Mouse (Mus musculus) forebrain, embryonic 14.5 days (tissue): ENCODE measurements around the gene Oit3. TPM values are rescaled to one million over a fixed set of nuclear protein-coding genes. Genes with fewer than 3 reads are reported as not detected.
"Not testable (repeated sequence)": the region's sequence is repeated elsewhere in the genome, so short reads cannot be mapped to it uniquely, and the experiment has no call there.

Source experiments
- ATAC-seq: fragments of 200-750 bp; cut with Nextera tagmentation; 2 replicates; pipeline ENCODE4 v1.8.0; 2017; ENCODE audit warnings: mild to moderate bottlenecking, moderate library complexity
- DNase-seq: peaks from one replicate; pipeline ENCODE4 v3.0.0-alpha.2; 2015; ENCODE audit warnings: low spot score
- H3K27ac ChIP-seq: fragments of 300-500 bp; sonication (generic); 2 replicates; pipeline ENCODE4 v1.5.1; 2014; ENCODE audit warnings: low read depth, mild to moderate bottlenecking, control low read depth, low read length, moderate library complexity
- H3K27me3 ChIP-seq: fragments of 300-500 bp; sonication (generic); replicated peaks from 2 replicates; pipeline ENCODE4 v1.6.1; 2014; ENCODE audit warnings: low read length, control low read depth, mixed read lengths; ENCODE audit not compliant: control insufficient read depth, insufficient read depth
- H3K36me3 ChIP-seq: fragments of 300-500 bp; sonication (generic); 2 replicates; pipeline ENCODE4 v1.6.1; 2014; ENCODE audit warnings: low read length, control low read depth; ENCODE audit not compliant: control insufficient read depth, insufficient read depth
- H3K4me1 ChIP-seq: fragments of 300-500 bp; sonication (generic); 2 replicates; pipeline ENCODE4 v1.6.1; 2014; ENCODE audit warnings: antibody characterized with exemption, low read length, control low read depth; ENCODE audit not compliant: control insufficient read depth, insufficient read depth
- H3K4me2 ChIP-seq: fragments of 300-500 bp; sonication (generic); 2 replicates; pipeline ENCODE4 v1.6.1; 2014; ENCODE audit warnings: mild to moderate bottlenecking, control low read depth, low read length
- H3K4me3 ChIP-seq: fragments of 300-500 bp; sonication (generic); 2 replicates; pipeline ENCODE4 v1.5.1; 2014; ENCODE audit warnings: low read depth, low read length, control low read depth
- H3K9ac ChIP-seq: fragments of 300-500 bp; sonication (generic); 2 replicates; pipeline ENCODE4 v1.6.1; 2014; ENCODE audit warnings: mild to moderate bottlenecking, low read length, control low read depth, moderate library complexity
- H3K9me3 ChIP-seq: fragments of 300-500 bp; sonication (generic); replicated peaks from 2 replicates; pipeline ENCODE4 v1.6.1; 2016; ENCODE audit warnings: low read length, control low read depth, mixed read lengths; ENCODE audit not compliant: control insufficient read depth
- WGBS: fragments of 180-500 bp; shearing (Covaris S2); extraction: QIAGEN DNeasy Blood & Tissue Kit; methylation state at CpG from one replicate; pipeline ENCODE4 v1.1.7; 2014; 5-methylcytosine and 5-hydroxymethylcytosine counted together
- polyA plus RNA-seq: library from polyadenylated mRNA; unstranded; fragments of >200 nt; fragmentation: Nextera tagmentation; extraction: Ambion mirVana; gene quantifications from 2 replicates; pipeline ENCODE4 v1.2.1, GENCODE M21; 2014

Gene Oit3
- polyA plus RNA-seq, 1 experiment from 2014 or later: not detected

DNA sequence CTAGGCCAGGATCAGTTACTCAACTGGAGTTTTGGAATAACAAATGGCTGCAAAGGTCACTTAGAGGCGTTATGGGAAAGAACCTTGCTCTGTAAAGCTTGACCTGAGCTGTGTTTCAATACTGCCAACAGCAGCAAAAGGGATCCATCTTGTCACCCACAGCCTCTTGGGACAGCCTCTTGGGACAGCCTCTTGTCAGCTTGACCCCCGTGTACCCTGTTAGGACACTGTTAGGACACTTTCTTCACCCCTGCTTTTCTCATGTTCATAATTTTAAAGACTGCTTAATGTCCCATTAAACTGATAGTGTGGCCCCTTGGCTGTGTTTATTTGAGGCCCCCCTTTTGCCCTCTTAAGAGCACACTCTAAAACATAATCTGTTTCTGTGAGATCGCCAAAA, 17.1 kb downstream of the Oit3 start:
- H3K36me3 ChIP-seq: no peaks in the 10 kb centered on the region
- H3K4me3 ChIP-seq: no peak overlapping the region
- WGBS: 86% methylated on average over 3 of the region's 3 CpGs
- H3K27me3 ChIP-seq: no peaks in the 10 kb centered on the region
- no peak overlapping the region for H3K27ac ChIP-seq
- DNase-seq: no peak
- no peak overlapping the region for H3K4me2 ChIP-seq
- no peak overlapping the region for H3K9ac ChIP-seq
- no peaks in the 10 kb centered on the region for H3K4me1 ChIP-seq
- H3K9me3 ChIP-seq: no peaks in the 10 kb centered on the region
- no peak for ATAC-seq

DNA sequence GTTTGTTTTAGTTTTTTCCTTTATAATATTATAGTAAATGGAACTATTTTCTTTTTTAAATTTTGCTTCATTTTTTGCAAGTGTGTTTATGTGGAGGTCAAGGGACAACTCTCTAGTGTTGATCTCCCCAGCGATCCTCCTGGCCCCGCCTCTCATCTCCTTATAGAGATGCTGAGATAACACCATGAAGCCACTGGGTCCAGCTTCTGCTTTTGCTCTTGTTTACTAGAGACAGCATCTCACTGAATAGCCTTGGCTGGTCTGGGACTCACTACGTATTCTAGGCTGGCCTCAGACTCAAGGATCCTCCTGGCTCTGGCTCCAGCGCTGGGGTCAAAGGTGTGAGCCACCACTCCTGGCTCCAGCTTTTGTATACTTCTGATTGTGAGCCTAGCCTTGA, 22.1 kb downstream of the Oit3 start:
- Histone ChIP-seq H3K9ac (no peak overlapping the region), H3K4me3 (no peak overlapping the region), H3K27me3 (no peaks in the 10 kb centered on the region), H3K9me3 (no peaks in the 10 kb centered on the region), H3K4me2 (no peak overlapping the region), H3K4me1 (no peaks in the 10 kb centered on the region), H3K27ac (no peak overlapping the region), H3K36me3 (no peaks in the 10 kb centered on the region)
- ATAC-seq (no peak), DNase-seq (no peak)
- 92% methylated on average over 4 of the region's 4 CpGs for WGBS

DNA sequence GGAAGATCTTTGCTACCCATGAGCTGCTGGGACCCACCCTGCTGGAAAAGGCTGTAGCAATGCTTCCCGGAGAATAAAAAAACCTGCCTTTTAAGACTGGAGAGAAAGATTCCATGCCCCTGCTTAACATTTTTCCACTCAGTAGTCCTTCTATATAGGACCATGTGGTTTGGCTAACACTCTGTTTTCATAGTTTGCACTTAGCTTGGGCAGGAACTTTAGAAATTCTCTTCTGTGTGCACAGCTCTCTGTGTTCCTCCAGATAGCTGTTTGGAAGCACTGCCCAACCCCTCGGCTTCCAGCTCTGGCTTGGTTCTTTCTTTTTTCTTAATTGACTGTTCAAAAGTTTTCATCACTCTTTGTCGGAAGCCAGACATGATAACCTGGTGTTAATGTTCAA, 25.0 kb downstream of the Oit3 start:
- H3K9ac ChIP-seq: no peak overlapping the region
- WGBS: 84% methylated on average over 3 of the region's 3 CpGs

DNA sequence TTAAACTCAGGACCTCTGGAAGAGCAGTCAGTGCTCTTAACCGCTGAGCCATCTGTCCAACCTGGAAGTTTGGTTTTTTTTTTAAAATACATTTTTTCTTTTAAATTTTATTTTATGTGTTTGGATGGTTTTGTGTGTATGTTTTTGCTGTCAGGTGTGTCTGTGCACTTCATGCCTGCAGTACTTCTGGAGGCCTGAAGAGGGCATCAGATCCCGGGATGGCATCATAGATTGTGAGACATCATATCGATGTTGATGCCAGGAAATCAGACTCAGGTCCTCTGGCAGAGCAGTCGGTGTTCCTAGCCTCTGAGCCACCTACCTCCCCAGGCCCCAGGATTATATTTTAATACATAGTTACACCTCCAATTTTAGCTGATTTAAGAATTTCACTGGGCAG, 27.9 kb downstream of the Oit3 start:
- Histone ChIP-seq H3K4me2 (no peak overlapping the region), H3K4me3 (no peak overlapping the region), H3K27ac (no peak overlapping the region), H3K9me3 (no peaks in the 10 kb centered on the region), H3K27me3 (no peaks in the 10 kb centered on the region), H3K9ac (no peak overlapping the region), H3K36me3 (no peaks in the 10 kb centered on the region), H3K4me1 (no peaks in the 10 kb centered on the region)
- WGBS: 95% methylated on average over 4 of the region's 4 CpGs
- no peak for ATAC-seq
- DNase-seq: no peak

More for the DNA sequence above, 25.0 kb downstream of the Oit3 start:
- DNase-seq (no peak), ATAC-seq (no peak)
- Histone ChIP-seq H3K4me3 (no peak overlapping the region), H3K36me3 (no peaks in the 10 kb centered on the region), H3K27ac (no peak overlapping the region), H3K4me1 (no peaks in the 10 kb centered on the region), H3K27me3 (no peaks in the 10 kb centered on the region), H3K9me3 (no peaks in the 10 kb centered on the region), H3K4me2 (no peak overlapping the region)

DNA sequence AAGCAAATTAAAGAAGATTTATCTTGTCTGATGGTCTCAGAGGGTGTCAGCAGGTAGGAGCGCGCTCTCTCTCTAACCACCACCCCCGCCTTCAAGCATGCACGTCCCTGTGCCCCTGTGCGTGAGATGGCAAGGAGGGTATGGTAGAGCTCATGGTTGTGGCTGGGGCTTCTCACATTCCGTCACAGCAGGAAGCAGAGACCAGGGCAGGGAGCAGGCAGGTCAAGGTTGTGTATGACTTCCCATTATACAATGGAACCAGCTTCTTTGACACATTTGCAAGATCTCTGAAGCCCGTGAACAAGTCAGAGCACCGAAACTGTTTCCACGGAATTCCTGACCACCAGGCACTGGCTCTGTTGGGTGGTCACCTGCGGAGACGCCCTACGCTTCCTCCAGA, 31.3 kb downstream of the Oit3 start:
- H3K27me3 ChIP-seq: no peaks in the 10 kb centered on the region
- H3K27ac ChIP-seq: no peak overlapping the region
- H3K9ac ChIP-seq: no peak overlapping the region
- H3K4me3 ChIP-seq: no peak overlapping the region
- no peaks in the 10 kb centered on the region for H3K36me3 ChIP-seq
- H3K4me1 ChIP-seq: no peaks in the 10 kb centered on the region
- H3K4me2 ChIP-seq: no peak overlapping the region
- ATAC-seq (no peak), DNase-seq (no peak)
- 84% methylated on average over 12 of the region's 12 CpGs for WGBS
- no peaks in the 10 kb centered on the region for H3K9me3 ChIP-seq

DNA sequence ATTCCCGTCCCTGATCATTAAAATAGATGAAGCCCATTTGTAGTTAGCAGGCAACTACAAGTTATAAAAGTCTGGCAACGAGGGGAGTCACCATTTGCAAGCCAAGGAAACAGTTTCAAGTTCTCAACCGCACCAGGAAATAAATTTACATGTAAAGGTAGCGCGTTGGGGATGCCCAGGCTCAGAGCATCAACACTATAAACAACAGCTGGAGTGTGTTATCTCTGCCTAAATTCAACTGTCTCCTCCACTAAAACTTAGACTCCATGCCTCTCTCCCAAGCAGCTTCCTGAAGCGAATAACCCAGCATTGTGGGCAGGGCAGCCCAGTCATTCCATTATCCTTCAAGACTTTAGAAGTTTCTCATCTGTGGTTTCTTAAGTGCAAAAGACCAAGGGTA, 33.1 kb downstream of the Oit3 start:
- no peaks in the 10 kb centered on the region for H3K27me3 ChIP-seq
- no peaks in the 10 kb centered on the region for H3K4me1 ChIP-seq
- no peak overlapping the region for H3K4me3 ChIP-seq
- no peaks in the 10 kb centered on the region for H3K36me3 ChIP-seq
- WGBS: 73% methylated on average over 6 of the region's 6 CpGs
- no peaks in the 10 kb centered on the region for H3K9me3 ChIP-seq
- no peak overlapping the region for H3K9ac ChIP-seq
- ATAC-seq (no peak), DNase-seq (no peak)
- no peak overlapping the region for H3K4me2 ChIP-seq
- H3K27ac ChIP-seq: no peak overlapping the region

DNA sequence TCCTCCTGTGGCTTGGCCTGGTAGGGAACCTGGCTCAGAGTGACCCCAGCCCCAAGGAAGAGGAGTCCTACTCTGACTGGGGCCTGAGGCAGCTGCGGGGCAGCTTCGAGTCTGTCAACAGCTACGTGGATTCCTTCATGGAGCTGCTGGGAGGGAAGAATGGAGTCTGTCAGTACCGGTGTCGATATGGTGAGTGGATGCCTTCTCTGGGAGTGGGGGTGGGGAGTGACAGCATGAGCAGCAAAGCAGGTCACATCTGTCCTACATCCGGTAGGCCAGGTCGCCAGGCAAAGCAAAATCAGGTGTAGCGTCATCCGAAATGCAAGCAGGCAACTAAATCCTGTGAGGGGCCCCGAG, 37.8 kb downstream of the Oit3 start:
- DNase-seq (no peak), ATAC-seq (no peak)
- Histone ChIP-seq H3K27me3 (no peaks in the 10 kb centered on the region), H3K4me2 (no peak overlapping the region), H3K4me3 (no peak overlapping the region), H3K27ac (no peak overlapping the region), H3K9ac (no peak overlapping the region), H3K36me3 (no peaks in the 10 kb centered on the region), H3K4me1 (no peaks in the 10 kb centered on the region), H3K9me3 (no peaks in the 10 kb centered on the region)
- 83% methylated on average over 10 of the region's 10 CpGs for WGBS

DNA sequence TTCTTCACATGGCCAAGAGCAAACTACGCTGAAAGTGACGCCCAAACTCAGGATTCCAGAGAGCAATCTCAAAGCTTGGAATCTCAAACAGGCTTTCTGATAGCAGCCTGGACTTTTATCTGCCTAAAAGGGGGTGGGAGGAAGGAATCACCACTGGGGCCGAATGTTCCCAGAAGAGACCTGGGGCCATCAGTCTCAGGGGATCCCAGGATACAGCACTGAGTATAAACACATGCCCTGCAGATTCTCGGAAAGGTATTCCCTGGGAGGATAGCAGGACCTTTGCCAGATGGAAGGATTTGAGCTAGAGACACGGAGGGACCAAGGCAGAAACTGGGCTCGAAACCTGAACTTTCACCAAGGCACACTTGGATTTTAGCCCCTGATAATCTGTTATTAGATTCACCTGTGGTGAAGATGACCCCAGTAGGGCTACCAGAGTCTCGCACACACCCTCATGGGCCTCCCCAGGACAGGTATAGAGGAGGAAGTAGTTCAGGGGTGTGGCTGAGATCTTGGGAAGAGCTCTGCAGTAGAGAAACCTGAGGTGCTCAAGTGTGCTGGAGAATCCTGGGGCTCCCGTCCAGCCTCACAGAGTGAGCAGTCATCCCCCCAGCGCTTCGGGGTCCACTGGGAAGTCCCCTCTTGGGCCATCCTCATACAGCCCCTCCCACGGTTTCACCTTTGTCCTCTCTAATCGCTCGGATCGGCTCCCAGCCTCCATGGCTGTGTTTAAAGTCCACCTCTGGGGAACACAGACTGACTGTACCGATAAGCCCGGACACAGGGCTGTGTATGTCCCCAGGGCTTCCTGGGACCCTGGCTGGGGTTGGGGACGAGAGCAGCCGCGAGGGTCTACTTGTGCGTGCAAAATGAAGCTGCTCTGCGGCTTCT, 38.4 kb downstream of the Oit3 start, which contains the start of gene Pla2g12b:
Gene Pla2g12b, plus strand, starts transcription at position 762 of the 894 bp plus-strand sequence.
- no peaks in the 10 kb centered on the region for H3K4me1 ChIP-seq
- ATAC-seq (no peak), DNase-seq (no peak)
- H3K36me3 ChIP-seq: no peaks in the 10 kb centered on the region
- H3K27ac ChIP-seq: no peak within 1 kb of the TSS
- H3K9me3 ChIP-seq: no peaks in the 10 kb centered on the region
- WGBS: 83% methylated on average over 21 of the region's 21 CpGs
- H3K4me2 ChIP-seq: no peak within 1 kb of the TSS
- no peak within 1 kb of the TSS for H3K4me3 ChIP-seq
- H3K9ac ChIP-seq: no peak within 1 kb of the TSS
- no peaks in the 10 kb centered on the region for H3K27me3 ChIP-seq

DNA sequence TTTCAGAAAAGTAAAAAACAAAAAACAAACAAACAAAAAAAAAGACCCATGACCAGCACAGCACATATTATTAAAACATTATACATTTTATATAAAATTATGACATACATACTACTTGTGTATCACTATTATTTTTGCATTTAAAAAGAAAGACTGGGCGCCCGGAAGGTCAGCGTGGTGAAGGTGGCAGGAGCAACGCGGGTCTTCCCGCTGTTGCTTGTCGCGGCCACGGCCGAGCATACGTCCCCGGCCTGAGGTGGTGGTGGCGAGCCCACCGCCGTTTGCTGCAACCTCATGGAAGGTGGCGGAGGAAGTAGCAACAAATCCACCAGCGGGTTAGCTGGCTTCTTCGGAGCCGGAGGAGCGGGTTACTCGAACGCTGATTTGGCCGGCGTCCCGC, 46.1 kb downstream of the Oit3 start, which contains the start of gene Gm10273:
Gene Gm10273, plus strand, starts transcription at position 172 of the 400 bp plus-strand sequence.
- DNase-seq, H3K9me3 ChIP-seq, H3K4me3 ChIP-seq, H3K4me1 ChIP-seq, H3K4me2 ChIP-seq, H3K36me3 ChIP-seq, H3K27ac ChIP-seq, H3K27me3 ChIP-seq, ATAC-seq, H3K9ac ChIP-seq: not testable (repeated sequence)
- 94% methylated on average over 10 of the region's 25 CpGs for WGBS
